Mouse (Mus musculus): Measurements from ENCODE around the gene Maml2. TPM values are rescaled to one million over a fixed set of nuclear protein-coding genes. Genes with fewer than 3 reads are reported as not detected.

The Maml2 gene
- polyA plus RNA-seq, 1 experiment from 2014 or later: 10.3 TPM

- Histone ChIP-seq H3K4me1 (ENCODE audit: control insufficient read depth, insufficient read depth, low read length) (peaks cover 42% of the 10 kb centered on the region), H3K9me3 (ENCODE audit: control insufficient read depth, low read length) (no peaks in the 10 kb centered on the region), H3K27me3 (ENCODE audit: control insufficient read depth, insufficient read depth, low read length) (no peaks in the 10 kb centered on the region), H3K4me2 (no peak overlapping the region), H3K27ac (ENCODE audit: low read depth, low read length) (no peak overlapping the region), H3K9ac (ENCODE audit: low read length) (no peak overlapping the region), H3K36me3 (ENCODE audit: control insufficient read depth, insufficient read depth, low read length) (no peaks in the 10 kb centered on the region), H3K4me3 (ENCODE audit: low read depth, low read length) (no peak overlapping the region)
- DNase-seq (ENCODE audit: low spot score, missing footprints) (peak; percentile 49), ATAC-seq (ENCODE audit: low FRiP score) (no peak)
- WGBS: 98% methylated on average over 3 of the region's 3 CpGs
Observed at GRCm38 (mm10) chr9:13306471-13306870, 8.7 kb downstream of the Maml2 start.

GRCm38 (mm10) chr9:13307226-13307625, 9.5 kb downstream of the Maml2 start:
- no peak overlapping the region for H3K9ac ChIP-seq (ENCODE audit: low read length)
- no peak overlapping the region for H3K4me3 ChIP-seq (ENCODE audit: low read depth, low read length)
- ATAC-seq (ENCODE audit: low FRiP score) (no peak), DNase-seq (ENCODE audit: low spot score, missing footprints) (peak; percentile 72)
- no peaks in the 10 kb centered on the region for H3K36me3 ChIP-seq (ENCODE audit: control insufficient read depth, insufficient read depth, low read length)
- 33% methylated on average over 4 of the region's 4 CpGs for WGBS
- H3K4me2 ChIP-seq: no peak overlapping the region
- peaks cover 35% of the 10 kb centered on the region for H3K4me1 ChIP-seq (ENCODE audit: control insufficient read depth, insufficient read depth, low read length)
- H3K9me3 ChIP-seq (ENCODE audit: control insufficient read depth, low read length): no peaks in the 10 kb centered on the region
- H3K27me3 ChIP-seq (ENCODE audit: control insufficient read depth, insufficient read depth, low read length): no peaks in the 10 kb centered on the region
- H3K27ac ChIP-seq (ENCODE audit: low read depth, low read length): no peak overlapping the region

GRCm38 (mm10) chr9:13308718-13309117, 11.0 kb downstream of the Maml2 start:
- H3K36me3 ChIP-seq (ENCODE audit: control insufficient read depth, insufficient read depth, low read length): no peaks in the 10 kb centered on the region
- ATAC-seq (ENCODE audit: low FRiP score): no peak
- H3K9ac ChIP-seq (ENCODE audit: low read length): no peak overlapping the region
- no peaks in the 10 kb centered on the region for H3K27me3 ChIP-seq (ENCODE audit: control insufficient read depth, insufficient read depth, low read length)
- no peak overlapping the region for H3K4me2 ChIP-seq
- H3K27ac ChIP-seq (ENCODE audit: low read depth, low read length): no peak overlapping the region
- no peak overlapping the region for H3K4me3 ChIP-seq (ENCODE audit: low read depth, low read length)
- DNase-seq (ENCODE audit: low spot score, missing footprints): no peak
- no peaks in the 10 kb centered on the region for H3K9me3 ChIP-seq (ENCODE audit: control insufficient read depth, low read length)
- peaks cover 29% of the 10 kb centered on the region for H3K4me1 ChIP-seq (ENCODE audit: control insufficient read depth, insufficient read depth, low read length)
- WGBS: 84% methylated on average over 8 of the region's 8 CpGs

- no peak overlapping the region for H3K27ac ChIP-seq (ENCODE audit: low read depth, low read length)
- 65% methylated on average over 7 of the region's 7 CpGs for WGBS
- H3K4me3 ChIP-seq (ENCODE audit: low read depth, low read length): no peak overlapping the region
- peak; percentile 36 for ATAC-seq (ENCODE audit: low FRiP score)
- no peak overlapping the region for H3K9ac ChIP-seq (ENCODE audit: low read length)
- no peaks in the 10 kb centered on the region for H3K9me3 ChIP-seq (ENCODE audit: control insufficient read depth, low read length)
- no peak overlapping the region for H3K4me2 ChIP-seq
- H3K4me1 ChIP-seq (ENCODE audit: control insufficient read depth, insufficient read depth, low read length): peaks cover 19% of the 10 kb centered on the region
- H3K27me3 ChIP-seq (ENCODE audit: control insufficient read depth, insufficient read depth, low read length): no peaks in the 10 kb centered on the region
- DNase-seq (ENCODE audit: low spot score, missing footprints): peak; percentile 80
- H3K36me3 ChIP-seq (ENCODE audit: control insufficient read depth, insufficient read depth, low read length): no peaks in the 10 kb centered on the region
Observed at GRCm38 (mm10) chr9:13309807-13310206, 12.1 kb downstream of the Maml2 start.

- H3K36me3 ChIP-seq (ENCODE audit: control insufficient read depth, insufficient read depth, low read length): no peaks in the 10 kb centered on the region
- H3K9ac ChIP-seq (ENCODE audit: low read length): 0 out of 2 replicates have a peak overlapping the region, but pooled peaks have one; percentile 28
- 22% methylated on average over 3 of the region's 3 CpGs for WGBS
- no peaks in the 10 kb centered on the region for H3K27me3 ChIP-seq (ENCODE audit: control insufficient read depth, insufficient read depth, low read length)
- peak; percentile 53 for ATAC-seq (ENCODE audit: low FRiP score)
- DNase-seq (ENCODE audit: low spot score, missing footprints): peak; percentile 82
- H3K4me2 ChIP-seq: no peak overlapping the region
- no peaks in the 10 kb centered on the region for H3K9me3 ChIP-seq (ENCODE audit: control insufficient read depth, low read length)
- H3K27ac ChIP-seq (ENCODE audit: low read depth, low read length): no peak overlapping the region
- H3K4me3 ChIP-seq (ENCODE audit: low read depth, low read length): no peak overlapping the region
- peaks cover 19% of the 10 kb centered on the region for H3K4me1 ChIP-seq (ENCODE audit: control insufficient read depth, insufficient read depth, low read length)
Observed at GRCm38 (mm10) chr9:13310236-13310635, 12.5 kb downstream of the Maml2 start.

- Histone ChIP-seq H3K9me3 (ENCODE audit: control insufficient read depth, low read length) (no peaks in the 10 kb centered on the region), H3K4me1 (ENCODE audit: control insufficient read depth, insufficient read depth, low read length) (peaks cover 19% of the 10 kb centered on the region), H3K4me3 (ENCODE audit: low read depth, low read length) (no peak overlapping the region), H3K27ac (ENCODE audit: low read depth, low read length) (no peak overlapping the region), H3K27me3 (ENCODE audit: control insufficient read depth, insufficient read depth, low read length) (no peaks in the 10 kb centered on the region), H3K4me2 (no peak overlapping the region), H3K36me3 (ENCODE audit: control insufficient read depth, insufficient read depth, low read length) (no peaks in the 10 kb centered on the region), H3K9ac (ENCODE audit: low read length) (no peak overlapping the region)
- 46% methylated on average over 2 of the region's 2 CpGs for WGBS
- DNase-seq (ENCODE audit: low spot score, missing footprints) (peak; percentile 80), ATAC-seq (ENCODE audit: low FRiP score) (no peak)
Observed at GRCm38 (mm10) chr9:13311094-13311493, 13.3 kb downstream of the Maml2 start.

GRCm38 (mm10) chr9:13313923-13314322, 16.2 kb downstream of the Maml2 start:
- Histone ChIP-seq H3K36me3 (ENCODE audit: control insufficient read depth, insufficient read depth, low read length) (no peaks in the 10 kb centered on the region), H3K9ac (ENCODE audit: low read length) (no peak overlapping the region), H3K27ac (ENCODE audit: low read depth, low read length) (no peak overlapping the region), H3K4me1 (ENCODE audit: control insufficient read depth, insufficient read depth, low read length) (peaks cover 8% of the 10 kb centered on the region), H3K4me3 (ENCODE audit: low read depth, low read length) (no peak overlapping the region), H3K9me3 (ENCODE audit: control insufficient read depth, low read length) (no peaks in the 10 kb centered on the region), H3K27me3 (ENCODE audit: control insufficient read depth, insufficient read depth, low read length) (no peaks in the 10 kb centered on the region), H3K4me2 (no peak overlapping the region)
- ATAC-seq (ENCODE audit: low FRiP score): no peak
- DNase-seq (ENCODE audit: low spot score, missing footprints): no peak
- WGBS: 89% methylated on average over 2 of the region's 2 CpGs

GRCm38 (mm10) chr9:13314577-13315004, 16.8 kb downstream of the Maml2 start:
- Histone ChIP-seq H3K9me3 (ENCODE audit: control insufficient read depth, low read length) (no peaks in the 10 kb centered on the region), H3K4me1 (ENCODE audit: control insufficient read depth, insufficient read depth, low read length) (peaks cover 8% of the 10 kb centered on the region), H3K4me2 (no peak overlapping the region), H3K4me3 (ENCODE audit: low read depth, low read length) (no peak overlapping the region), H3K27me3 (ENCODE audit: control insufficient read depth, insufficient read depth, low read length) (no peaks in the 10 kb centered on the region), H3K36me3 (ENCODE audit: control insufficient read depth, insufficient read depth, low read length) (no peaks in the 10 kb centered on the region), H3K9ac (ENCODE audit: low read length) (no peak overlapping the region), H3K27ac (ENCODE audit: low read depth, low read length) (no peak overlapping the region)
- ATAC-seq (ENCODE audit: low FRiP score): no peak
- peak; percentile 54 for DNase-seq (ENCODE audit: low spot score, missing footprints)
- 83% methylated on average over 5 of the region's 5 CpGs for WGBS

- 71% methylated on average over 5 of the region's 5 CpGs for WGBS
- ATAC-seq (ENCODE audit: low FRiP score): no peak
- peaks cover 1% of the 10 kb centered on the region for H3K4me1 ChIP-seq (ENCODE audit: control insufficient read depth, insufficient read depth, low read length)
- H3K36me3 ChIP-seq (ENCODE audit: control insufficient read depth, insufficient read depth, low read length): no peaks in the 10 kb centered on the region
- H3K4me2 ChIP-seq: no peak overlapping the region
- H3K27ac ChIP-seq (ENCODE audit: low read depth, low read length): no peak overlapping the region
- no peaks in the 10 kb centered on the region for H3K27me3 ChIP-seq (ENCODE audit: control insufficient read depth, insufficient read depth, low read length)
- no peak overlapping the region for H3K4me3 ChIP-seq (ENCODE audit: low read depth, low read length)
- H3K9ac ChIP-seq (ENCODE audit: low read length): no peak overlapping the region
- DNase-seq (ENCODE audit: low spot score, missing footprints): no peak
- no peaks in the 10 kb centered on the region for H3K9me3 ChIP-seq (ENCODE audit: control insufficient read depth, low read length)
Observed at GRCm38 (mm10) chr9:13315393-13315792, 17.6 kb downstream of the Maml2 start.

GRCm38 (mm10) chr9:13319566-13319965, 21.8 kb downstream of the Maml2 start:
- Histone ChIP-seq H3K4me3 (ENCODE audit: low read depth, low read length) (no peak overlapping the region), H3K4me2 (no peak overlapping the region), H3K4me1 (ENCODE audit: control insufficient read depth, insufficient read depth, low read length) (peaks cover 9% of the 10 kb centered on the region), H3K27ac (ENCODE audit: low read depth, low read length) (no peak overlapping the region), H3K9me3 (ENCODE audit: control insufficient read depth, low read length) (no peaks in the 10 kb centered on the region), H3K9ac (ENCODE audit: low read length) (no peak overlapping the region), H3K27me3 (ENCODE audit: control insufficient read depth, insufficient read depth, low read length) (no peaks in the 10 kb centered on the region), H3K36me3 (ENCODE audit: control insufficient read depth, insufficient read depth, low read length) (no peaks in the 10 kb centered on the region)
- WGBS: 88% methylated on average over 2 of the region's 2 CpGs
- DNase-seq (ENCODE audit: low spot score, missing footprints): peak; percentile 61
- no peak for ATAC-seq (ENCODE audit: low FRiP score)

Data from midbrain, embryonic 11.5 days (tissue).